Mouse (Mus musculus) layer of hippocampus, postnatal 10 days (tissue): ENCODE data around the gene C1rl. TPM values are rescaled to one million over a fixed set of nuclear protein-coding genes. Genes with fewer than 3 reads are reported as not detected.

Source experiments
- DNase-seq, 2 experiments: peaks; one replicate each; pipeline ENCODE4 v3.0.0; 2021; ENCODE audit warnings: low spot score in 2 of 2
- long read RNA-seq: library from polyadenylated mRNA; stranded (forward); transcript quantifications from one replicate; pipeline ENCODE4 v2.0.0, GENCODE M21; 2023
- total RNA-seq, 2 experiments: library from RNA; stranded (reverse); gene quantifications; 2 replicates each; pipeline ENCODE4 v1.2.3; 2021

The C1rl gene
- total RNA-seq: under 1 TPM; 0.25 to 0.34 TPM
- long read RNA-seq, partial matches to known transcripts: 1 of 2 reads
- long read RNA-seq, other reads (novel, unspliced or antisense): 1 of 2 reads

DNA sequence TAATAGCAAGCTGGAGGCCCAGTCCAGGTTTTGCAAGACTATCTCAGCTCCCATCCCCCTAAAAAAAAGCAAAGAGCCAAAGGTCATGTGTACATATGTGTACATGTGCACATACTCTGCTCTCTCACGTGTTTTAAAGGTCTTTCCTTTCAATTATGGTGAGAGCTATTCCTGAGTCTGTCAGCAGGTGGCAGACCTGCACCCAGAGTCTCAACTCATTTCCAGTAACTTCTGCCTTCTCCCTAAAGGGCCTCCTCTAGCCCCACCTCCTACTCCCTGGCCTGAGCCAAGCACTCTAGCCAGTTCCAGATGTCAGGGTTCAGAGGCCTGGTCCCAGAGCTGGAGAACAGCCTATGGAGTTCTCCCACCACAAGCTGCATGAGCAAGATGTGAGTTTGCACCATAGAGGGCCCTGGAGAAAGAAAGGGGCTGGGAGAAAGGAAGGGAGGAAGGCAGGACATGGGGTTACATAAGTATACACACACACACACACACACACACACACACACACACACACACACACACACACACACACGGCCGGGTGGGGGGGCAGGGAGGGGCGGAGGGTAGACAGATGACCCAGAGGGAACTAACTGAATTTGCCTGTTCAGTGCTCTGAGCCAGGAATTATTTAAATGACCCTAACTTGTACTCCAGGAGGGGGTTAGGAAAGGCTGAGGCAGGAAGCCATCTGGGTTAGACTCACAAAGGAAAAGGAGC, at the start of gene C1rl:
Gene C1rl (plus strand): TSS at position 272 of the 720 bp plus-strand sequence.
- DNase-seq: peak; percentile 77 to 78

DNA sequence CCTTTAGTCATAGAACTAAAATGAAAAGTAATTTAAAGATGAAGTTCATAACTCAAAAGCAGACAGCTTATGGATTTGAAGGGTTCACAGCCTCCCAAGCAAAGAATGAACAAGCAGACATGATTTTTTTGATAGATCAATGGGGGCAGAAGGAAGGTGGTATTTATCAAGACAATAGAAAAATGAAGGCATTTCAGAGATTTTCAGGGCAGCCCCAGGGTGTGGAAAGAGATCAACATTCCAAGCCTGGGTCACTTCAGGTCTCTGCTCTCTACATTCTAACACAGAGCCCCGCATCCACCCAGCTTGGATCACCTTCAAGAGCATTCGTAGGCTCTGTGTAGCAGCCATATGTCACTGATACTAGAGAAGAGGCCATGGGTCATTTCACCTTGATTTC, 49.6 kb upstream of the C1rl start:
- DNase-seq: no peak

DNA sequence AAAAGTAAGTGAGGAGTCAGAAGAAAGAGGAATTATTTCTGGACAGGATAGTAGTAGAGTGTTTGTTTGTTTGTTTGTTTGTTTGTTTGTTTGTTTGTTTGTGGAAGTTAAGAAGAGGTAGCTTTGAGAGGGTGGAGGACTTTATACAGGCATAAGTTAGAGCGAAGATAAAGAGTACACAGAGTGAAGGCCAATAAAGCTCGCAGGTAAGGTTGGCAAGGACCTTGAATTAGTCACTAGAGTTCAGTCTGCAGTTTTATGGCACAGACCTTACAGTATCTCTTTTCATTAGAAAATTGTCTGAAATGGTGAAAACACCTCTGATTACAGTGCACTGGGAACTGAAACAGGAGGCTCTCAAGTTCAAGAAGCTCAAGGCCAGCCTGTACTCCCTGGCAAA, 46.9 kb upstream of the C1rl start:
- DNase-seq: no peak

DNA sequence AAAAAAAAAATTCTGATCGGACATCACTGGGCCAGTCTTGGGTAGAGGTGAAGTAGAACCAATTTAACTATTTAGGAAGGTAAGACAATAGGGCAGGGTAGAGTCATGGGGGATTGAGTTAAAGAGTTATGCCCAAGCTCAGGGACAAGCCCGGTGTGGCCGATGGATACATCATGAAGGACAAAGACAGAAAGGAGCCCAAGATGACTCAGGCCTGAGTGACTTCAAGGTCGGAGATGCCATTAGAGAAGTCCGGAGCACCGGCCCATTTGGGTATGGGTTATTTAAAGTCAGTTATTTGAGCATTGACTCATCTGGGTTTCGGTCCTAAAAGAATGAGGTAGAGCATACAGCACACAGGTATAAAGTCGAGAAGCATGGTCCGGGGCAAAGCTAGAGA, 46.5 kb upstream of the C1rl start:
- no peak for DNase-seq

DNA sequence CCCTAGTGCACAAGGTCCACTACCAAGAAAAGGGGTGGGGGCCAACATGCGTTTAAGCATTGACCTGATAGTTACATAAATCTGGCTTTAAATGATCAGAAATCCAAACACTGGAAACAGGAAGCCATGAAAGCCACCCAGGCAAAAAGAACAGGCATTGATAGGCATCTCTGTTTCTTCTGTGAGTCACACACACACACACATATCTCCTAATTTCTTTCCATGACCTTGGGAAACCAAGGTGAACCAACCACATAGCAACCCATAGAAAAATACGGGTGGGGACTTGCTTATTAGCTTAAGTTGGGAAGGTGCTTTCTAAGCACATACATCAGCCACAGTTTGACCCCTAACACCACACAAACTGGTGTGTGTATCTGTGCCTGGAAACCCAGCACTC, 45.6 kb upstream of the C1rl start:
- DNase-seq: no peak

DNA sequence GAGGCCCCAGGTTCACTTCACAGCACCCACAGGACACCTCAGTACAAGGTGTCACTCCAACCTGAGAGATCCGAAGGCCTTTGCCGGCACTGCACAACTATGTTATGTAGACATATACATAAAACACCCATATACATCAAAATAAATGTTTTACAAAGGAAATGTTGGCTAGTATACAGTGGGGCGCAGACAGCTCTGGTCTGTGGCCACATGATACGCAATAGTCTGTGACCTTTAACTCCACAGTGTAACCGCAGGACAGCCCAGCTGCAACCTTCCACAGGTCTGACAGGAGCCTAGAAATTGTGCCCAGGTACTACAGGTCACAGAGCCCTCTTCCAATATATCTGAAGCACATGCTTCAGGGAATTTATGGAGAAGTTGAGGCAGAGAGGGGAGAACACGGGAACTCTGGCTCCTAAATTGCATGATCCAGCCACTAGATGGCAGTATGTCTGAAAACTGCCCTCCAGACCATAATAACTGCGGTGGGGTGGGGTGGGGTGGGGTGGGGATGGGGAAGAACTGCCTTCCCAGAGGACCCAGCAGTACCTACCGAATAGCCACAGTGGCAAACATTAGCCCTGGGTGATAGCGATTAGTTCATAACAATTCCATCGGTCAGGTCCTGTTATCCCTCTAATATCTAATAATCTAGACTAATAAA, 44.6 kb upstream of the C1rl start:
- no peak for DNase-seq

DNA sequence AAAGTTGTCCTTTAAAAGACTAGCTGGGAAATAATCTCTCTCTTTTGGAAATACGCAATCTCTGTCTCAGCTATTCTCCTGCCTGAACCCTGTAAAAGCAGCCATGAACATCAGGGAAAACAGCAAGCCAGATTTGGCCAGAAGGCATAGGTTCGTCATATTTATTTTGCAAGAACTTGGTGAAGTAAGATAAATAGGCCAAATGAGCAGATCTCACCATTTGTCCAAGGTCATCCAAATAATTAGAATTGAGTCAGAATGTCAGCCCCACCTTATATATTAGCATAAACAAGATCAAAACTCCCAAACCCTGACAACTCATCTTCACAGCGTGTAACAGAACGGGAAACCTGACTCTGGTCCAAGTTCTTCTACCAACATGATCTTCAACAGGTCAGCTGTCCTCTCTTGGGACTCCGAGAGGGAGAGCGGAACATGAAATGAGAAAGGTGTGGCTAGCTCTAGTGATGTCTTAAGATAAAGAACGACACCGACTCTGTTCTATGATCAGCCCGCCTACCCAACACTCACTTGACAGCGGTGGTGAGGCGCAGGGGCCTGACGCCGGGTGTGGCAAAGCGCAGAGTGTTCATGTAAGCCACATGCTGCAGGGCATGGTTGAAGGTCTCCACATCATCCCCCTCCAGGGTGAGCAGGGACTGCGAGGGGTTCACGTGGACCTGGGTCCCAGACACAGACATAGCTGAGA, 43.8 kb upstream of the C1rl start:
- no peak for DNase-seq

DNA sequence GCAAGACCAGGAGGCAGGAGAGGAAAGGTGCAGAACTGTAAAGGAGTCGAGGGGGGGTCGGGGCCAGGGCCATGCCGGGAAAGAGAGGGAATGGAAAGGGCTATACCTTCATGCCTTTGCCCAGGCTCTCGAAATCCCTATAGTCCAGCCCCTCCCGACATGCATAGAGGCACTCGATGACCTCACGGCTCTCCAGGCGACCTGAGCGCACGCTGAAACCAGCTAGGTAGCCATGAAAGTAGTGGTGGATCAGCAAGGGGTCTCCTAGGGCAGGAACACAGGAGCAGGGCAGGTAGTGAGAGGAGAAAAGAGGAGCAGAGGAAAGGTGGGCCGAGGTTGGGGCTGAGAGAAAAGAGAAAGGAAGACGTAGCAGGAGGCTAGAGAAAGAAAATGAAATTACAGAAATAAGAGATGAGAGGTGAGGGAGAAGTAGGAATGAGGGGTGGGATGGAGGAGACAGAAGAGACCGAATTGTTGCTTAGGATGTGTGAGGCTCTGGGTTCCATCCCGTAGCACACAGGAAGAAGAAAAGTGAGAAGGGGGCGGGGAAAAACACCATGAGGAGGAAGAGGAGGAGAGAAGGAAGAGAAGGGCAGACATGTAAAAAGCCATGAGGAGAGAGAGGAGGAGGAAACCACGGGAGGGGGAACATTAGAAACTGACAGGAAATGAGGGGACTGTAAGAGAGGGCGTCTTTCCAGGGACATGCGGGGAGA, 43.1 kb upstream of the C1rl start:
- DNase-seq: no peak

DNA sequence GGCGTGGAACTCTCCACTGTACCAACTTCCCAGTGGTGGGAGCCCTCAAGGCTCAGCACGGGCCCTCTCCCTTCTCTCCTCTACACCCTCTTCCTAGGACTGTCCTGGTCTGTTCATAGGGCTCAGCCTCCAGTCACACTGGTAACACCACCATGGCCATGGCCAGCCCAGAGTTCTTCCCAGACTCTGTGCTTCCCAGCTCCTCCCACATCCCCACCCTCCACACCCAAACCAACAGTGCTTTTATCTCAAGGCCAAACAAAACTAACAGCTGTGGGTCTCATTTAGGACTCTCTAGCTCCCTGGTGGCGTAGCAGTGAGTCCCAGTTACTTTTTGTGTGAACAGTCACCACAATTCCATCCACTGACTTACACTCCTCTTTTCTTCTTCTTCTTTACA, 40.9 kb upstream of the C1rl start:
- no peak for DNase-seq

DNA sequence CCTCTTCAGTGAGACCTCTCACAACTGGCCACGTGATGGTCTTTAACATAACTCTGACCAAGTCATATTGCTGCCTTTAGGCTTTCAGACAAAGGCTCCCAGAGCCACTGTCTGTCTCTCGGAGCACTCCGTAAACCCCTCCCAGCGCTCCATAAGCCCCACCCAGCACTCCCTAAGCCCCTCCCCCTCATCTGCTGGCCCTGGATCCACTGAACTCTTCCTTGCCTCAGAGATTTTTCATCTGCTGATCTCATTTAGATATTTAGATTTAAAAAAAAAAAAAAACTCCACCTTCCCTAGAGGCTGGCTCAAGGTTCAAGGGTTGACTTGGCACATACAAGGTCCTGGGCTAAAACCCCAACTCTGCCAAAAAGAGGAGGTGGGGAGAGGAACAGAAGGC, 39.2 kb upstream of the C1rl start:
- DNase-seq: no peak

DNA sequence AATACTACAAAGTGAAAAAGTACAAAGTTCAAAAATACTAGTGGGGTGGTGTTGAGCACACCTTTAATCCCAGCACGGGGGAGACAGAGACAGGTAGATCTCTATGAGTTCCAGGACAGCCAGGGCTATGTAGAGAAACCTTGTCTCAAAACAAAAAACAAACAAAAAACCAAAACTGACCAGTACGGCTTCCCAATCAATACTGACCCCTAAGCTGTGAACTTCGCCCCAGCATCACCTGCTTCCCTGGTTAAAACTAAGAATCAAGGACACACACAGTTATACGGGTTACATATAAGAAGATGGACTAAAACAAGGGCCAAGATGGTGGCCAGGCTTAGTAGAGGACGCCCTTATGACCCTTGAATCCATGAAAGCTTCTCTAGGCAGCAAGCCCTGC, 36.7 kb upstream of the C1rl start:
- DNase-seq: no peak

DNA sequence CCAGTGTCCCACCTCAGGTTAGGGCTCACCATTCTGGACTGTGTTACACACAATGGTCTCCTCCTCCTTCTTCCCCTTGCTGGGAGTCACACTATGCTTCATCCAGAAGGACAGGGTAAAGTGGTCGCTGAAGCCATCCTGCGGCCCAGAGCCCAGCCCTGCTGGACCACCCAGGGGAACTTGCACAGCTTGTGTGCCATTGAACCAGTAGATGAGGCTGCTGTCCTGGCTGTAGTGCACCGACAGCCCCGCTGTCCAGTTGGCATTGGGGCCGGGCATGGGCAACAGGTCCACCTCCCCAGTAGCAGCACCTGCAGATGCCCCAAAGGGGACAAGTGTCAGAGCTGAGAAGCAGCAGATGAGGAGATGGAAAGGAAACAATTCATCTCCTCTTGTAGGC, 35.1 kb upstream of the C1rl start:
- DNase-seq: no peak

DNA sequence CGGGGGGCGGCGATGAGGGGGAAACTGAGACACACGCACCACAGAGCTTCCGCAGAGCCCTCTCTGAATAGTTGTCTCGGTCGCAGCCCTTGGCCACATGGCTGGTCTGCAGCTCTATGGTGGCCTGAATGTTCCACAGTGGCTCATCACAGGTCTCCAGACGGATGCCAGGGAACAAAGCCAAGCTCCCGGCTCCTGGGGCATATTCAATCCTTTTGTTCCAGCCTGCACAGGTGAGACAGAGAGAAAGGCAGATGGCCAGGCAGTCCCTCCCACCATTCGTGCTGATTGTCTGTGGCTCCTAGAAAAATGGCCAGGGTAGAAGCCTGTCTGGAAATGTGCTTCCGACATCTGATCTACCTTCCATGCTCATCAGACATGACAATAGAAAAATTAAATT, 34.4 kb upstream of the C1rl start:
- DNase-seq: no peak

DNA sequence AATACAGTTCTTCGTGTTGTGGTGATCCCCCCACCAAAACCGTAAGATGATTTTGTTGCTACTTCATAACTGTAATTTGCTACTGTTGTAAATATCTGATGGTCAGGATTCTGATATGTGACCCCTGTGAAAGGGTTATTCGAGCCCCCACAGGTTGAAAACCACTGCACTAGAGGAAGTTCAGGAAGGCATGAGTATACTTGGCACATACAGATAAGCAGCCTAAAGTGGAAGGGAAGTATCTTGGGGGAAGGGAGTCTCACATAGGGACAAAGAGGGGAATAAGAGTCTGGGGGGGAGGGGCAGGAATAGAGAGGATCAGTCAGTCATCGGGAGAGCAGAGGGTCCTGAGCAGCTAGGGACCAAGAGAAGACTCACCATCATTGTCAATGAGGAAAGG, 33.5 kb upstream of the C1rl start:
- no peak for DNase-seq

DNA sequence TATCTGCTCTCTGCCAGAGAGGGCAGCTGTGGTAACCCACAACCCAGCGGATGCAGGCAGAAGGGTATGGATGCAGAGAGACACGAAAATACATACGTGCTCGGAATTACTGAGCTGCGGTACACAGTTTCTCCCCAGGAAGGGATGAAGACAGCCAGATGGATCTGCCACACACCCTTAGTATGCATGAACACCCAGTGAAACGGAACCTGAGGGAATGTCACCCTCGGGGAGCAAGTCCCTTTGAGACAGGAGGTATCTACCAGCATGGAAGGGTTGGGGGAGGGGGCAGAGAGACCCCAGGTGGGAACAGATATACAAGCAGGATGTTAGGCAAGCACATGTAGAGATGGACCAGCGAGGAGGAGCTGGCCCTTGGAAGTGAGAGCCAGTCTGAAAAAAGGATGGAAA, 29.0 kb upstream of the C1rl start:
- peak in 1 of 2 experiments; percentile 49 for DNase-seq

DNA sequence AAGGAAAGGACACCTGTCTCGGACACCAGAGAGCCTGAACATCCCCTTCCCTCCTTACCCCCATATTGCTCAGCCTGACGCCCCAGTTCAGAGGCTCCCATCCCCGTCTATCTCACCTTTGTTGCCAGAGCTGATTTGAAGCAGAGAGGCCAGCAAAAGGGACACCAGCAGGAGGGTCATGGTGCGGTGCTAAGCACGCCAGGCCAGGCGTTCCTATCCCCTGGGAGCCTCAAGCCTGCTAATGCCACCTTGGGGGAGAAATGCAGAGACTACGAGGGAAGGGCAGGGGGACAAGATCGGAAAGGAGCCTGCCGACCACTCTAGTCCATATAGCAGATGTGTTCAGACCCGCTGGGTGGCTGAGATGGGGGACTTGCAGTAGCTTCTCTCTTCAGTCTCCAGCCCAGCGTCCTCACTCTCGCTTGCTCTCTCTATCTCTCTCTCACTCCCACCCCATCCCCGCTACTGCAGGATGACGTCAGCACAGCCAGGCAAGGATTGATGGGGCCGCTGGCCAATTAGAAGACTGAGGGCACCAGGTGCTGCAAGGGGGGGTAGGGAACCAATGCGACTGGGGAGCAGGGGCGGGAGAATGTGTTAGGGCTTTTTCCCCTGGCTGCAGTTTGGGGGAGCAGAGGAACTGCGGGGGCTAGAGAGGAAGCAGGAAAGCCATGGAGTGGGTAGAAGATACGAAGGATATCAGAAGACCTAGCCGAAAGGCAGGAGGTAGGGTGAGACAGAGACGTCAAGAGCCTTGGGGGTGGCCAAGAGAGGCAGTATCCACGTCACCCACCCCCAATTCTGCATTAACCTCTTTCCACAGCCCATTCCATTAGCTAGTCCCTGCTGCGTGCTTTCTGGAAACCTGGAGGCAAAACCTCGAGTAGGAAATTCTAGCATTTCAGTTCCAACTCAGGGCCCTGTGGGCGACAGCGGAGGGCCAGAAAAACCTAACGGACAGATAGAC, 28.3 kb upstream of the C1rl start, which contains the start of gene Clstn3:
Gene Clstn3 (minus strand): TSS at position 490 of the 967 bp plus-strand sequence.
- peak; percentile 93 to 95 for DNase-seq

DNA sequence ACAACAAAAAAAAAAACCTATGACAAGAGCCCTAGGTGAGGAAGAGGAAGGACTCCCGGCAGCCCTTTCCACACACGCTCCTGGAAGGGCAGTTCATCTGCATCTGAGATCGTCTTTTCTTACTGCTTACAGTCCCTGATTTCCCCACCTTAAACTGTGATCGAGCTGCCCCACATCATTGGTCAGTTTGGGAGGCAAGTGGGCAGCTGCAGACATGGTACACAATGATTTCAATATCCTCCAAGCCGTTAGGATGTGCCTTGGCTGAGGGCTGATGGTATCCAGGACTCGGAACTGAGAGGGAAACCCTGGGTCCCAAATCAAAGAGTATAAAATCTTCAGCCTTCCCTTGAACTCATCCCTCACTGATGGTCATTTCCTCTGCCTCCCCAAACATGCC, 27.6 kb upstream of the C1rl start:
- DNase-seq: no peak

DNA sequence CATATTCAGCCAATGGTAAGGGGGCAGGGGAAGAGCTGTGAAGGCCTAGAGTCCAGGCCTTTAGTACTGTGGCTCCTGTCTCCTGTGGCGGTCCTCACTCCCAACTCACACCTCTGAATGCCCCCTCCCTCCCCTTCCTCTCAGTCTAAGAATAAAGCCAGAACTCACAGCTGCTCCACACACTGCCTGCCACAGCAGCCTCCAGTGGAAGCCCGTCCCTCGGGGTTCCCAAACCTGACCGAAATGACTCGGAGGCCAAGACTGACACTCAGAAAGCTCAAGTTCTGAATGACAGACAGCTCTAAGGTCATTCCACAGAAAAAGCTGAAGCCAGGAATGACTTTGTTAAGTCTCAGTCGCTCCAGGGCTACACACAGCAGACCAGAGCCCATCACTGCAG, 27.2 kb upstream of the C1rl start:
- DNase-seq: no peak

DNA sequence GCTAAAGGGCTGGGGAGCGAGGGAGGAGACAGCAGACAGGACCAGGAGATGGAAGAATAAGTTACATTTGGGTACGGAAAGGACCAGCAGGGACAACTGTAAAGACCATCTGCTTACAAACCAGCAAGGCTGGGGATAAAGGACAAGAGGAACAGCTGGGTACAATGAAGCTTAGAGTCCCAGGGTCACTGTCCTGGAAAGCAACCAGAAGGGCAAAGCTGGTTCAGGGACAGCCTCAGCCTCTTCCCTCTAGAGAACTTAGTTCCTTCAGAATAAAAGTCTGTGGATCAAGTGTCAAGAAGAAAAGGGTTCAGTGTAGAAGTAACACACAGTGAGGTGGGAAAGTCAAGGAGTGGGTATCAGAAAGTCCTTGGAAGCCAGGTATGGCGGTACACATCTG, 21.8 kb upstream of the C1rl start:
- no peak for DNase-seq
